Mouse (Mus musculus) kidney, adult 2 months (tissue): ENCODE measurements around the gene Pxk.

ENCODE experiments used
- CTCF ChIP-seq: fragments of 200-500 bp; conservative IDR thresholded peaks from 2 replicates; pipeline ENCODE4 v1.5.1; 2011; ENCODE audit warnings: low read depth, mild to moderate bottlenecking, control low read depth, low read length, moderate library complexity, mixed read lengths; ENCODE audit not compliant: insufficient read depth, insufficient read length
- POLR2A ChIP-seq: fragments of 200-500 bp; IDR thresholded peaks from one replicate; pipeline ENCODE4 v1.6.1; 2011; ENCODE audit warnings: low read depth, low read length, control low read depth

- TF ChIP-seq POLR2A (no peak), CTCF (no peak)
Observed at GRCm38 (mm10) chr14:8097978-8098686, at the start of gene Pxk.
